Mouse (Mus musculus): ENCODE data around the gene Smtnl2. TPM values are rescaled to one million over a fixed set of nuclear protein-coding genes. Genes with fewer than 3 reads are reported as not detected.
A peak's percentile ranks its signal among the peaks of the same experiment; 100 is the strongest.

Smtnl2 gene
- total RNA-seq, 2 experiments from 2014 or later: 0.30 TPM; not detected in 1

GRCm38 (mm10) chr11:72428694-72429093, 17.2 kb upstream of the Smtnl2 start:
- 0 out of 2 replicates have a peak, but pooled peaks have one; percentile 67 for ATAC-seq (replicated peaks; ENCODE audit: low FRiP score, poor library complexity, severe bottlenecking)

DNA sequence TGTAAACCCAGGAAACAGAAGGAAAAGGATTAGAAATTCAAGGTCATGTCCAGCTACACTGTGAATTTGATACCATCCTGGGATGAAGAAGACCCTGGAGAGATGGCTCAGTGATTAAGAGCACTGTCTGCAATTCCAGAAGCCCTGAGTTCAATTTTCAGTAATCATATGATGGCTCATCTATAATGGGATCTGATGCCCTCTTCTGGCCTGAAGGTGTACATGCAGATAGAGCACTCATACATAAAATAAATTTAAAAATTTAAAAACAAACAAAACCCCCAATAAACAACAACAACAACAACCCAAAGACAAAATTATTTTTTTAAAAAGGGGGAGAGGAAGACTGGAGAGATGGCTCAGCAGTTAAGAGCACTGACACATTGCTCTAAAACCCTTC, 15.4 kb upstream of the Smtnl2 start:
- ATAC-seq (replicated peaks; ENCODE audit: low FRiP score, poor library complexity, severe bottlenecking): no peak

GRCm38 (mm10) chr11:72425201-72425600, 13.7 kb upstream of the Smtnl2 start:
- ATAC-seq (replicated peaks; ENCODE audit: low FRiP score, poor library complexity, severe bottlenecking): no peak

- no peak for ATAC-seq (replicated peaks; ENCODE audit: low FRiP score, poor library complexity, severe bottlenecking)
Observed at GRCm38 (mm10) chr11:72423686-72424085, 12.2 kb upstream of the Smtnl2 start.

- no peak for ATAC-seq (replicated peaks; ENCODE audit: low FRiP score, poor library complexity, severe bottlenecking)
Observed at GRCm38 (mm10) chr11:72421518-72422278, 10.2 kb upstream of the Smtnl2 start.

- no peak for ATAC-seq (replicated peaks; ENCODE audit: low FRiP score, poor library complexity, severe bottlenecking)
Observed at GRCm38 (mm10) chr11:72420460-72421122, 9.1 kb upstream of the Smtnl2 start.

DNA sequence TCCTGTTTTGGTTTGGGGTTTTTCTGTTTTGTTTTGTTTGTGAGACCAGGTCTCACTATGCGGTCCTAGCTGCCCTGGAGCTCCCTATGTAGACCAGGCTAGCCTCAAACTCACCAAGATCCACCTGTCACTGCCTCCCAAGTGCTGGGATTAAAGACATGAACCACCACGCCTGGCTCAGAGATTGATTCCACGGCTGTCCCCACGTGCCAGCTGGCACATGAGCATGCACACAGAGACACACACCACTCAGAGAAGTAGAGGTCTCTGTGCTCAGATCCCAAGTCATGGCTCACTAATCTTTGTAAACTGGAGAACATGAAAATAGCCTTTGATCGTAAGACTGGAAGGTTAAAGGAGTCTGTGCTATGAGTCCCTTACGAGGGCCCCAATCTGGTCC, 7.5 kb upstream of the Smtnl2 start:
- no peak for ATAC-seq (replicated peaks; ENCODE audit: low FRiP score, poor library complexity, severe bottlenecking)

- no peak for ATAC-seq (replicated peaks; ENCODE audit: low FRiP score, poor library complexity, severe bottlenecking)
Observed at GRCm38 (mm10) chr11:72418227-72418626, 6.7 kb upstream of the Smtnl2 start.

DNA sequence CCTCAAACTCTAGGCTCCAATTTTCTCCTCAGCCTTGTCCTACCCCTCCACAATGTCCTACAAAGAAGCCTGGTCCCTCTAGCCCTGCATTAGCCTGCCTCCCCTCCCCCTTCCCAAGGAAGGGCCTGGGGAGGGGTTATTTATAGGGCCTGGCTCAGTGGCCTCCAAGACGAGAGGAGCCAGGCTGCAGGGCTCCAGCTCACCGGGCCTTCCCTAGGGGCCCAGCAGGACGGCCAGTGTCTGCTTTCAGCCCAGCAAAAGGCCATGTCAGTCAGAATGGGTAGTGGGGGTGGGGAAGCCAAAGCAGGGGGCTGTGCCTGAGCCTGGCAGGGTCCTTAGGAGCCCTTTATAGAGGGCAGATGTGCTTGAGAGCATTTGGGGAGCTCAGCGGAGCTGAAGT, 5.9 kb upstream of the Smtnl2 start:
- no peak for ATAC-seq (replicated peaks; ENCODE audit: low FRiP score, poor library complexity, severe bottlenecking)

DNA sequence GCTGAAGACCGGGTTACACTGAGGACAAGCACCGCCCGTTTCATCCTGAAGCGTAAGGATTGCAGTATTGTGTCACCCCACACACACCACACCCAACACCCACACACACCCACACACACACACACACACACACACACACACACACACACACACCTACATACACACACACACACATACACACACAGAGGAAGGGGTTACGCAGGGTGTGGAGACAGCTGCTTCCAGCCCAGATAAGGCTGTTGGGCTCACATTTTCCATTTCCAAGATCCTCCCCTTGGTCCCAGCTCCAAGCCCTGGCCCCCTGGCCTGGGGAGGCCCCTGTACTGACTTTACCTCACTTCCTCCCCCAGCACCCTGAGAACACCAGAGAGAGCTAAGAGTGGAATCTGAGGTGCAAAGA, 5.2 kb upstream of the Smtnl2 start:
- no peak for ATAC-seq (replicated peaks; ENCODE audit: low FRiP score, poor library complexity, severe bottlenecking)

DNA sequence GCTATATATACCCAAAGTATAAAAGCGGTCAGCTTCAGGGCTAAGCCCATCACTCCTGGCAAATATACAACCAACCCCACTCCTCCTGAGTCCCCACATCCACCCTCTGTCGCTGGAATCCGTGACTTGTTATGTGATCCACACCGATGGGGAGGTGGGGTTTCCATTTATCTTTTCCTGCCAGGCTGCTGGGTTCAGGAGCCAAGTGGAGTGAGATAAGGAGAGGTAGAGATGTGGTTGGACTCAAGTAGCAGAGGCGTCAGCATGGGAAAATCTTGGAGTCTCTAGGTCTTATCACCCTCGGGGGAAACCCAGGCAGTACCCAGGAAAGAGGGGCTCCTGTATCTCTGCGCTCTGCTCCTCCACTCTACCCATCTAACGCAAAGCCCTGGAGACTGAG, 3.6 kb upstream of the Smtnl2 start:
- no peak; the same call in 1 of the 2 replicates for ATAC-seq (replicated peaks; ENCODE audit: low FRiP score, poor library complexity, severe bottlenecking)

DNA sequence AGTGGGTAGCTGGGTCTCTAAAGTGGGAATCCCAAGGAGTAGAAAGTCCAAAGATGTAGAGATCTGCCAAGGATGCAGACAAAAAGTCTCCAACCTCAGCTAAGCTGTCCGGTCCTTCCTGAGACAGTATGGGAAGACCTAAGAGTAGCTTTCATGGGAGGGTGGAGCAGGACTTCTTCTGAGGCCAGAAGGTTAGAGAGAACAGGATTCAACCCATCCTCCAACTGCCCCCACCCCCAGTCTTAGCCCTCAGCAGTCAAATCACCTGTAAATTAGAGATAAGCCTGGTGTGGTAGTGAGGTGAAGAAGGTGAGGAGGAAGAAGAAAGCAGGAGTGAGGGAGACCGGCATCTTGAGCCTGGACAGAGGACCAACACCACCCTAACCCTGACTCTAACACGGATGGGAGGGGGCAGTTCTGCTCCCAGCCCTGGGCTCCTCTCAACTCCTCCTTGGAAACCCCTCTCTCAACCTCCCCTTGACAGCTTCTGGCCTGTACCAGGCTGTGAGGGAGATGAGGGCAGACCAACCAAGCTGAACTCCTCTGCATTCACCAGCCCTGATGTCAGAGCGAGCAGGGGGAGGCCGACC, 2.2 kb upstream of the Smtnl2 start:
- no peak for ATAC-seq (replicated peaks; ENCODE audit: low FRiP score, poor library complexity, severe bottlenecking)

DNA sequence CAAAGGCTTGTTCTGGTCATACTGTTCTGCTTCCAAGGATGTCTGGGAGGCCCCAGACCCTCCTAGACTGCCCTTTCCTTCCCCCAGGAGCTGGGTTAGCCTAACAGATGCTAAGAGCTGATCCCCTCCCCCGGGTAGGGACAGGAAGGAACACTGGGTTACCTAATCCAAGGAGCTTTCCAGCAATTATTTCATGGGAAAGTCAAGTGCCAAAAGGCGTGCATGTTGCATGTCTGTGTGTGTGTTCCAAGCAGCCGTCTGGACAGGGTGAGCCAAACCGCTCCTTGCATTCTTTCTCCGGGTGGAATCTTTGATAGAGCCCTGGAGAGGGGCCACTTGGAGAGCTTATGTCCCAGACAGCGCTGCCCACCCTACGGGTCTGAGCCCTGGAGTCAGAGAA, 1.5 kb upstream of the Smtnl2 start:
- no peak for ATAC-seq (replicated peaks; ENCODE audit: low FRiP score, poor library complexity, severe bottlenecking)

DNA sequence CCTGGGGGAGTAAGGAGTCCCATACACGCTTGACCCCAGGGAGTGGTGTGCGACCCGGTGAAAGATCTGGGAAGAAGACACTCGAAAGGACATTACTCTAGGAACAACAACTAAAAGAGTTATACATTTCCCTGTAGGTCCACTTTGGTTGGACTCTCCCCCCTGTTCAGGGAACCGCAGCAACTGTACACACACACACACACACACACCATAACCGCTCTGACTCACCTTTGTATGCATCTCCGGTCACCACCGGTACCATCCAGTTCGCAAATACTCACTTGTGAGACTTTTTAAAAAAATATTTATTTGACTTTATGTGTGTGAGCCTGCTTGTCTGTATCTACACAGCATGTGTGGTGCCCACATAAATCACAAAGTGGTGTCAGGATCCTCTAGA, 432 bp upstream of the Smtnl2 start:
- ATAC-seq (replicated peaks; ENCODE audit: low FRiP score, poor library complexity, severe bottlenecking): no peak

DNA sequence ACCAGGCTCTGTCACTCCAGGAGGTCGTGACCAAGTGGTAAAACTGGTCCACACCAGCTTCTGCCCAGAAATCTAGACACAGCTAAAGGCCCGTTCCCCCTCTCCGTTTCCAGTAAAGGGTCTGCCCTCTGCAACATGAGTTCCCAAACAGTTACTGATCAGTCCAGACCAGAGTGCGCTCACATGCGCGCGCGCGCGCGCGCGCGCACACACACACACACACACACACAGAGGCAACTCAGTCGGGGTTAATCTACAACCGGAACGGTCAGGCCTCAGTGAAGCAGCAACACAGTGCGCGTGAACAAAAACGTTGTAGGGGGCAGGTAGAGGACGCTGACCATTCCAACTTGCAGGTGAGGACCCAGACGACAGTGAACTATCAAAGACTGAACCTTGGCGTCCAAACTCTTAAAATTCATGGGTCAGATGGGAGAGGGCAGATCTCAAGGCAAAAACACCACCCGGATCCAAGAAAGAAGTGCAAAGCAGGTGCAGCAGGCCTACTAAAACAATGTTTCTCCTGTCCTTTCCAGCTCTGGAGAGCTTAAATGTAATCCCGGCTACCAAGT, 906 bp downstream of the Smtnl2 start:
- ATAC-seq (replicated peaks; ENCODE audit: low FRiP score, poor library complexity, severe bottlenecking): no peak

DNA sequence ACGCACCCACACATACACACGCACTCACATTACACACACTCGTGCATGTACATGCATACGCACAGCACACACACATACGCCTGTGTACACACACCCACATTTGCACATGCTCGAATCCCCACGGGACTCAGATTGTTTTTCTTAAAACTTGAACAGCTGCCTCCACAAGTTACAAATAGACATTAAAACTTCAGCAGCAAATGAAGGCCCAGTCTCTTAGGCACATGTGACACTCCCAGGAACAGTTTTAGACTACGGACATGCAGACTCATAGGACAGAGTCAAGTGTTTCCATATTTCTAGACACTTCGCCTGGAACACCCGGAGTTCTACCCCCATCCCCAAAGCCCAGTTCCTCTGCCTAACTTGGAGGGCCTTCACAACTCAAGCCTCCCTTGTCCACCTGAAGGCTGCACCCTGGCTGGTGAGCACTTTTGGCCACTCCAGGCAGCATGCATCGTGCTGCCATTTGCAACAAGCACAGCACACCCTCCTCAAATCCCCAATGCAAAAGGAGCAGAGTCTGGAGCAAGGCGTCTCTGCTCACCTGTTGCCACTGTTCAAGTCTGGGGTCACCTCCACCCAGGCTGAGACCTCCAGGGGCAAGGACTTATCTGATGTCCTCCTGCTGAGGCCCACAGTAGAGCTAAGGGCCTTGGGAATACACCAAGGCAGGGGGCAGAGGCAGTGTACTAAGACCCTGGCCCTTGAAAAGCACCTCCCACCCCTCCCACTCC, 1.7 kb downstream of the Smtnl2 start:
- no peak for ATAC-seq (replicated peaks; ENCODE audit: low FRiP score, poor library complexity, severe bottlenecking)

GRCm38 (mm10) chr11:72408451-72409170, 2.9 kb downstream of the Smtnl2 start:
- ATAC-seq (replicated peaks; ENCODE audit: low FRiP score, poor library complexity, severe bottlenecking): no peak

DNA sequence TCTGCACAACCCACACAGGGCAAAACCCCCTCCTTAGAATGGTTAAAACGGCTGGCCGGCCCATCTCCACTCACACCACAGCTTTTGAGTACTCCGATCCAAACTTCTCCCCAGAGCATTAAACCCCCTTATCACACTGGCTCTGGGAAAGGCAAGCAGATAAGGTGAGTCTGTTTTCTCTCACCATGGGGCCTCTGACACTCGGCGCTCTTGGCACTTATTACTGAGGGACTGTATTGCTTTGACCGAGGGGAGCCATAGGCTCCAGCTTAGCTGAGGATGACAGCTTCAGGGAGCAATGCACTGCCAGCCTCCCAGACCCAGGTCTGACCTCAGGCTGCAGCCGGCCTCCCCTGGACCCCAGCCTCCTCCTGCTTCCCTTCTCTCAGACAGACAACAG, 3.9 kb downstream of the Smtnl2 start:
- ATAC-seq (replicated peaks; ENCODE audit: low FRiP score, poor library complexity, severe bottlenecking): no peak

DNA sequence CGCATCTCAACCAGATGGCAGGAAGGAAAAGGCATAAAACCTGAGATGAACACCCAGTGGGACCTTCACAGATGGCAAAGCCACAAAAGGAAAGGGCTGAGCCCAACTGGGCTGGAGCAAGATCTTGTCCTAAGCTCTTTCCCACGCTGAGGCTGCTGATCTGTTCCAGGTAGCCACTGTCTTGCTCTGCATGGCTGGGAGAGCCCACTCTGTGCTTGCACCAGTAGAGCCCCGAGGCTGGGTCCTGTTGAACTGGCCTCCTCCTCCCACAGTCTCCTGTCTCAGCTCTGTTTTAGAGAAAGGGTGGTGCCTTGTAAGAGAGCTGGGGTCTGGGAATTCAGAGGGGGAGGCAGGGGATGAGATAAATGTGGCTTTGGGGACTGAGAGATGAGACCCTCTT, 4.4 kb downstream of the Smtnl2 start:
- no peak for ATAC-seq (replicated peaks; ENCODE audit: low FRiP score, poor library complexity, severe bottlenecking)

Data from erythroid progenitor cell, adult 5-6 weeks (primary cell).